Mouse (Mus musculus): Measurements from ENCODE around the gene Zfp119b. TPM values are rescaled to one million over a fixed set of nuclear protein-coding genes. Genes with fewer than 3 reads are reported as not detected.

The Zfp119b gene
- 6.4 and 6.6 TPM in 2 replicates for polyA plus RNA-seq (2016; fragmentation: Nextera tagmentation; extraction: Ambion mirVana)

- Histone ChIP-seq H3K36me3 (replicated peaks) (no peaks in the 10 kb centered on the region), H3K4me1 (peaks cover 13% of the 10 kb centered on the region), H3K4me3 (no peak within 1 kb of the TSS), H3K9me3 (no peaks in the 10 kb centered on the region), H3K27me3 (ENCODE audit: poor library complexity, severe bottlenecking) (peaks cover 7% of the 10 kb centered on the region), H3K27ac (no peak within 1 kb of the TSS)
- WGBS = 89% methylated on average over 2 of the region's 2 CpGs
- DNase-seq (ENCODE audit: extremely low spot score, low spot score) = no peak
Measured at GRCm38 (mm10) chr17:55949400-55949799, at the start of gene Zfp119b. Zfp119b (minus strand) TSS chr17:55949500.

GRCm38 (mm10) chr17:55996007-55996406, 46.7 kb upstream of the Zfp119b start:
- 92% methylated on average over 15 of the region's 15 CpGs for WGBS
- H3K27ac ChIP-seq = no peak overlapping the region
- peaks cover 13% of the 10 kb centered on the region for H3K4me1 ChIP-seq
- H3K4me3 ChIP-seq = no peak overlapping the region
- H3K9me3 ChIP-seq = 0 out of 2 replicates have a peak, but pooled peaks cover 4% of the 10 kb centered on the region
- DNase-seq (ENCODE audit: extremely low spot score, low spot score) = no peak
- peaks cover 17% of the 10 kb centered on the region for H3K27me3 ChIP-seq (ENCODE audit: poor library complexity, severe bottlenecking)
- H3K36me3 ChIP-seq (replicated peaks) = peaks cover 61% of the 10 kb centered on the region

DNA sequence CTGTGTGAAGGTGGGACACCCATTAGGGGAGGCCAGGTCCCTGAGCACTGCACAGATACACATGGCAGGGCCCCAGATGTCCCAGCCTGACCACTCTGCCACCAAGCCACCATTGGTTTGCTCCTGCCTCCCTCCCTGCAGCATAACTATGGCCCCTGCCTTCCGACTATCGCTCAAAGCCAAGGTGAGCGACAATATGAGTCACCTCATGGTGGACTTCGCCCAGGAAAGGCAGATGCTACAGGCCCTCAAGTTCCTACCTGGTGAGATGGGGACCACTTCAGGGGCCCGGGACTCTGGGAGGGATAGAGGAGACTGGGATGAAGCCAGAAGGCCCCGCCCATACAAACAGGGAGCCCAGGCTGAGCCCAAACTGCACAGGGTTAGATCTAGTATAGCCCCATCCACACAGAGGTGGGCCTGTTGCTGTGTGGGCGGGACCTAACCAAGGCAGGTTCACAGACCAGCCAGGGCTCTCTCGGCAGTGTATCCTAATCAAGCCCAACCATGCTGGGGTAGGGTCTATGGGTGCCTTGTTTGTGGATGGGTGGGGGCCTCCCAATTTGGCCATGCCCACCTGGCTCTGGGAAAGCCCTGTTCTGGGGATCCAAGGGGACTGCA, 41.1 kb upstream of the Zfp119b start:
- 89% methylated on average over 8 of the region's 8 CpGs for WGBS
- no peak overlapping the region for H3K27ac ChIP-seq
- no peak overlapping the region for H3K4me3 ChIP-seq
- no peak for DNase-seq (ENCODE audit: extremely low spot score, low spot score)
- H3K9me3 ChIP-seq = no peaks in the 10 kb centered on the region
- peaks cover 53% of the 10 kb centered on the region for H3K36me3 ChIP-seq (replicated peaks)
- no peaks in the 10 kb centered on the region for H3K27me3 ChIP-seq (ENCODE audit: poor library complexity, severe bottlenecking)
- H3K4me1 ChIP-seq = peaks cover 13% of the 10 kb centered on the region

DNA sequence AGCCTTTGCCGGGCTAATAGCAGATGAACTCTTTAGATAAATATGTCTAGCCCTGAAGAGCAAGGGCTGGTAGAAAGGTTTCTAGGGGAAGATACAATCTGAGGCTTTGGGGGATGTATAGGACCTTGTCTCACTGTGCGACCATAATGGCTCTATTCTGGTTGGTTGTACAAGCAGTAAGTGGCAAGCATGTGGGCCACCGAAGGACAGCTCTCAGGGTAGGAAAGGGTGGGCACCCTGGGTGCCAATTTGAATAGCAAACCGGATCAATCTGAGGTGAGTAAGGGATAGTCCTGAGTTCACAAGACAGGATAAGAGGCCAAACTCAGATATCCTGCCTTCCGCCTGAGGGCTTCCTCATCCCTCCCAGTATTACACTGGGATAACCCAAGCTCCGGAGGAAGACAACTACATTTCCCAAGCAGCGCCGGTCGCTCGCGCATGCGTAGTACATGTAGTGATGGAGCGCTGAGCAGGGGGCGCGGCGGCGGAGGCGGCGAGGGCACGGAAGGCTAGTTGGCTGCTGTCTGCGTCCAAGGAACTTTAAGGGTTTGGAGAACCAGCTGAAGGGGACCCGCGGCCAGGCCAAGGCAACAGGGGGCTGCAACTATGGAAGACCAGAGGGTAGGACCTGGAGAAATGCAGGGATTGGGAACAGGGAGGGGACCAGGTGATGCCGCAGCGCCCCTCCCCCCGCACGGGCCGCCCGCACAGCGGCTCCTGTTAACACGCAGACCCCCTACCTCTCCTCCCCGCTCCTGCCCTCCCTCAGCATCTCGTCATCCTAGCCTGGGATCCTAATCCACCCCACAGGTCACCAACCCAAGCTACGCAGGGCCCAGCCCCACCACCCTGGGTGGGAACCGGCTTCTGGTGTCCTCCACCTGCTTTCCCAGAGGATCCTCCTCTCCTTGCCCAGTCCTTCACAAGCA, 37.0 kb upstream of the Zfp119b start, which contains the start of gene Fsd1:
Gene Fsd1 (plus strand): TSS at position 480 of the 932 bp plus-strand sequence.
- Histone ChIP-seq H3K27ac (peak within 1 kb of the TSS; percentile 85), H3K9me3 (no peaks in the 10 kb centered on the region; the same call in 1 of the 2 replicates), H3K4me1 (peaks cover 13% of the 10 kb centered on the region), H3K27me3 (ENCODE audit: poor library complexity, severe bottlenecking) (no peaks in the 10 kb centered on the region), H3K4me3 (peak within 1 kb of the TSS; percentile 73), H3K36me3 (replicated peaks) (peaks cover 21% of the 10 kb centered on the region)
- peak; percentile 79 for DNase-seq (ENCODE audit: extremely low spot score, low spot score)
- 8% methylated on average over 35 of the region's 35 CpGs for WGBS

- Histone ChIP-seq H3K4me3 (no peak overlapping the region), H3K9me3 (no peaks in the 10 kb centered on the region), H3K36me3 (replicated peaks) (peaks cover 27% of the 10 kb centered on the region), H3K4me1 (peaks cover 20% of the 10 kb centered on the region), H3K27me3 (ENCODE audit: poor library complexity, severe bottlenecking) (peaks cover 8% of the 10 kb centered on the region), H3K27ac (no peak overlapping the region)
- 54% methylated on average over 3 of the region's 3 CpGs for WGBS
- DNase-seq (ENCODE audit: extremely low spot score, low spot score) = no peak
Measured at GRCm38 (mm10) chr17:55977301-55977700, 28.0 kb upstream of the Zfp119b start.

DNA sequence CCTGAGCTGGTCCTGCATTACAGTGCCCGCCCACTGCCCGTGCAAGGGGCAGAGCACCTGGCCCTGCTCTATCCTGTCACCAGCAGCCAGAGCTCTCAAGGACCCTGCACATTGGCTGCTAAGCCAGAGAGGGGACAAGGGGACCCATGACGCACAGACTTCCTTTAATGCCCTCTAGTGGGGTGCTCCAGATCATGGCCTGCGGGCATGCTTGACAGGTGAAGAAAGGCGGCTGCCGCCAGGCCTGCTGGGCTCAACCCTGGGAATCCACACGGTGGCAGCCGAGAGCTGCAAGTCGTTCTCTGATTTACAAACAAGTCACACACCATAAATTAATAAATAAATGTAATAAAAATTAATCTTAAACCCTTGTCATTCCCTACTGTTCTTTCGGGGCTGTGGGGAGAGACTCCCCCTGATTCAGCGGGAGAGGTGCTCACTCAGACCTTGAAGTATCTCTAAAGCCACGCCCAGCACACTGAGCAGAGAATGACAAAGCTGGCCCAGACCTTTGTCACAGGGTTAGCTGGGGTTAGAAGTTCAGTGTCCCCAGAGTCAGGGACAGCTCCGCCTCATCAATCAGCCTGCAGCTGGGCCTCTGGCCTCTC, 27.1 kb upstream of the Zfp119b start:
- WGBS = 17% methylated on average over 13 of the region's 13 CpGs
- Histone ChIP-seq H3K4me3 (no peak overlapping the region), H3K27ac (peak overlapping the region; percentile 26; the same call in 1 of the 2 replicates)

DNA sequence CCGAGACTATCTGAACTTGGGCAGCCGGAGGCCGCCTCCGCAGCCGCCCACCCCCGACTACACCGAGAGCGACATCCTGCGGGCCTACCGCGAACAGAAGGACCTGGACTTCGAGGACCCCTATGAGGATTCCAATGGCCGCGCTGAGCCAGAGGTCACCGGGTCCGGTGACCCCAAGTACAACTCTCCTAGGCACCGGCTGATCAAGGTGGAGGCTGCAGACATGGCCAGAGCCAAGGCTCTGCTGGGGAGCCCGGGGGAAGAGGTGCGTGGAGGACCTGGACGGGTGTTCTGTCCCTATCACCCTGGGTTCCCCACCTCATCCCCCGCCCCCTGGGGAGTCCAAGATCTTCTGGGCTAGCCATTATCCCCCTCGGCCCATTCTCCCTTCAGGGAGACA, 22.2 kb upstream of the Zfp119b start:
- Histone ChIP-seq H3K4me1 (peaks cover 50% of the 10 kb centered on the region), H3K9me3 (no peaks in the 10 kb centered on the region), H3K27me3 (ENCODE audit: poor library complexity, severe bottlenecking) (peaks cover 30% of the 10 kb centered on the region), H3K4me3 (peak overlapping the region; percentile 65), H3K27ac (peak overlapping the region; percentile 90), H3K36me3 (replicated peaks) (peaks cover 48% of the 10 kb centered on the region)
- no peak for DNase-seq (ENCODE audit: extremely low spot score, low spot score)
- WGBS = 25% methylated on average over 22 of the region's 22 CpGs

More for the DNA sequence above, 27.1 kb upstream of the Zfp119b start:
- Histone ChIP-seq H3K9me3 (no peaks in the 10 kb centered on the region), H3K27me3 (ENCODE audit: poor library complexity, severe bottlenecking) (peaks cover 15% of the 10 kb centered on the region), H3K4me1 (peaks cover 25% of the 10 kb centered on the region), H3K36me3 (replicated peaks) (peaks cover 27% of the 10 kb centered on the region)
- DNase-seq (ENCODE audit: extremely low spot score, low spot score) = peak; percentile 69

GRCm38 (mm10) chr17:55969966-55970891, 20.9 kb upstream of the Zfp119b start, which contains the start of gene Shd:
Shd (plus strand) TSS chr17:55970467.
- Histone ChIP-seq H3K36me3 (replicated peaks) (peaks cover 60% of the 10 kb centered on the region), H3K4me1 (peaks cover 45% of the 10 kb centered on the region)
- 8% methylated on average over 55 of the region's 55 CpGs for WGBS

DNA sequence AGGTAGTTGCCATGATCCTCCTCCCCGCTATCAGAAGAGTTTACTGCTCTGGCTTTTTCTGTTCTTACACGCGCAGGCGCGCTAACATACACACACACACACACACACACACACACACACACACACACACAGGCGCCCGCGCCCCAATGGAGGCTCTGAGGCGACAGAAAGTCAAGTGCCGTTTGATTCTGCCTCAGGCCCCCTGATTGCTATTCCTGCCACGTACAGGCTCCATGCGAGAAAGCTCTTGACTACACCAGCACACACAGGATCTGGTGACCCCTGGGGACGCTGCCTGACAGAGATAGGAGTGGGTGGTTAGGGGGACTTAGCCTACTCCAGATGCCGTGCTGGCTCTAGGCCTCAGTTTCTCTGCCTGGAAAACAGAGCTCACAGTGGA, 20.3 kb upstream of the Zfp119b start:
- no peaks in the 10 kb centered on the region for H3K9me3 ChIP-seq
- DNase-seq (ENCODE audit: extremely low spot score, low spot score) = peak; percentile 54
- WGBS = 58% methylated on average over 14 of the region's 14 CpGs
- peak overlapping the region; percentile 65 for H3K4me3 ChIP-seq
- peak overlapping the region; percentile 90 for H3K27ac ChIP-seq
- peaks cover 61% of the 10 kb centered on the region for H3K36me3 ChIP-seq (replicated peaks)
- peaks cover 45% of the 10 kb centered on the region for H3K4me1 ChIP-seq
- peaks cover 30% of the 10 kb centered on the region for H3K27me3 ChIP-seq (ENCODE audit: poor library complexity, severe bottlenecking)

More at GRCm38 (mm10) chr17:55969966-55970891, 20.9 kb upstream of the Zfp119b start, which contains the start of gene Shd:
- peak within 1 kb of the TSS; percentile 90 for H3K27ac ChIP-seq
- DNase-seq (ENCODE audit: extremely low spot score, low spot score) = peak; percentile 85
- peak within 1 kb of the TSS; percentile 65 for H3K4me3 ChIP-seq
- H3K9me3 ChIP-seq = no peaks in the 10 kb centered on the region
- peaks cover 30% of the 10 kb centered on the region for H3K27me3 ChIP-seq (ENCODE audit: poor library complexity, severe bottlenecking)

GRCm38 (mm10) chr17:55968210-55968609, 18.9 kb upstream of the Zfp119b start:
- 75% methylated on average over 7 of the region's 7 CpGs for WGBS

DNA sequence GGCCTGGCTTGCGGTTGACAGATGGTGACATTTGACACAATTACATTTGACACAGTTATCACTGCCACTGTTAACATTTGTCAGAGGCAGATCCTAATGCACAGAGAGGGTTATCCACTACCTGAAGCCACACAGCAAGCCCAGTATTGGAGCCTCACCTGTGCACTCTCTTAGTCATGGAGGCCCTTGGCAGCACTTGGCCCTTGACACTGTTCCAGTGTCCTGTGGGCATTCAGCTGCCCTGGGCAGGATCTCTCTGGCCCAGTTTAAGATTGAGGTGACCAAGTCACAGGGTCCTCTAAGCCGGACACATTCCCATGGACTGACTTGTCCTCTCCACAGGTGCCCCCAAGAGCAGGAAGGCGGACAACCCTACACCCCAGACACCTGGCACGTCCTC, 17.9 kb upstream of the Zfp119b start:
- Histone ChIP-seq H3K4me3 (no peak overlapping the region), H3K27me3 (ENCODE audit: poor library complexity, severe bottlenecking) (peaks cover 21% of the 10 kb centered on the region), H3K9me3 (no peaks in the 10 kb centered on the region), H3K36me3 (replicated peaks) (peaks cover 62% of the 10 kb centered on the region), H3K27ac (no peak overlapping the region), H3K4me1 (peaks cover 39% of the 10 kb centered on the region)
- WGBS = 93% methylated on average over 4 of the region's 4 CpGs
- DNase-seq (ENCODE audit: extremely low spot score, low spot score) = no peak

More at GRCm38 (mm10) chr17:55968210-55968609, 18.9 kb upstream of the Zfp119b start:
- no peaks in the 10 kb centered on the region for H3K9me3 ChIP-seq
- H3K27me3 ChIP-seq (ENCODE audit: poor library complexity, severe bottlenecking) = peaks cover 30% of the 10 kb centered on the region
- peak overlapping the region; percentile 90; the same call in 1 of the 2 replicates for H3K27ac ChIP-seq
- H3K4me1 ChIP-seq = peaks cover 45% of the 10 kb centered on the region
- no peak for DNase-seq (ENCODE audit: extremely low spot score, low spot score)
- peaks cover 61% of the 10 kb centered on the region for H3K36me3 ChIP-seq (replicated peaks)
- H3K4me3 ChIP-seq = no peak overlapping the region

Data from forebrain, embryonic 10.5 days (tissue).